Mouse (Mus musculus): ENCODE measurements at regions not wholly inside any gene's neighbourhood (a gene's known extent, or its start where the extent isn't known, plus 50 kb on each side); places are given as distances from the start of the nearest gene placed in this dataset.
A peak's percentile ranks its signal among the peaks of the same experiment; 100 is the strongest.

DNA sequence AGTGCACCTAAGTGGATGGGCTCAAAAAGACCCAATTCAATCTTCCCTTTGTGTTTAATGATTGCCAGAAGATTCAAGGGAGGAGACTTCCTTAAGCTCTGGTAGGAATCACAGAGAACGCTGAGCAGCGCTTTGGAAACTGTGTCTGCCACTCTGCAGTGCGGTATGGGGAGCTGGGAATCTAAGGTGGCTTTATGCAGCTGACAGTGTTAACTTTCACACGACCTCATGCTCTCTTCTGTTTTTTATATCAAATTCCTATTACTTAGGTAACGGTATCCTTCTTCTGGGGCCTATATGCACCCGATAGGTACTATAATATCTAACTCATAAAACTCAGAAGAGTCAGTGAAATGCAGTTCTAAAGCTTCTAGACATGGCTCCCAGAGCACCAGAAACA lies 163.5 kb upstream of the Rnaseh2b start:
- Histone ChIP-seq H3K27me3 (ENCODE audit: control insufficient read depth, insufficient read depth, low read length) (no peaks in the 10 kb centered on the region), H3K4me3 (ENCODE audit: insufficient read depth, low read depth, low read length) (no peak overlapping the region), H3K27ac (replicated peaks; ENCODE audit: insufficient read depth, low read depth, low read length) (no peak overlapping the region), H3K79me2 (ENCODE audit: control insufficient read depth, insufficient read depth, low read length) (no peaks in the 10 kb centered on the region), H3K36me3 (ENCODE audit: control insufficient read depth, insufficient read depth, low read length) (no peaks in the 10 kb centered on the region), H3K9ac (ENCODE audit: low read depth, low read length) (no peak overlapping the region), H3K4me1 (ENCODE audit: control insufficient read depth, insufficient read depth, low read length) (peaks cover 3% of the 10 kb centered on the region; the same call in 1 of the 2 replicates)
- no peak for DNase-seq (ENCODE audit: extremely low read depth, low read depth, low spot score)
- WGBS = 91% methylated on average over 6 of the region's 6 CpGs
- TF ChIP-seq CTCF (IDR thresholded peaks at IDR 0.05; ENCODE audit: low read depth, low read length) (no peak), POLR2A (IDR thresholded peaks at IDR 0.05; ENCODE audit: extremely low read depth, insufficient read depth, low read length) (no peak)

DNA sequence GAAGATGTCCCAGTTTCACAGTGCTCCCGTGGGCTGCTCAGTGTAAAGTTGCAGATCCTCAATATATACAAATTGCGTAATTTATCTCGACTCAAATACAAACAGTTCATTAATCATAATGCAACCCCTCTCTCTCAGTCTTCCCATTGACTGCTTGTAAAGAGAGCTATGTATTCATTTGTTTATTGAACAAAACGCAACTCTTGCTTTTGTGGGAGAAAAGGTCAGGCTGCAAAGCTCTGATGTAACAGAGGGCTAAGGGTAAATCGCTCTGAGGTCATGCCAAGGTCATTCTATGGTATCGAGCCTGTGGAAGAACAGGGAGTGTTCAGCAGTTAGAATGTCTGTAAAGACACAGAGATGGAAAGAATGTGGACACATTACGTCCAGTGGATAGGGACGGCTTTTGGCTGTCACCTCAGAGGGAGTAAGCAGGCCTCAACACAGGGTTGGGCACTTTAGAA lies 160.0 kb upstream of the Rnaseh2b start:
- Histone ChIP-seq H3K4me3 (ENCODE audit: insufficient read depth, low read depth, low read length) (no peak overlapping the region), H3K4me1 (ENCODE audit: control insufficient read depth, insufficient read depth, low read length) (peaks cover 3% of the 10 kb centered on the region; the same call in 1 of the 2 replicates), H3K27me3 (ENCODE audit: control insufficient read depth, insufficient read depth, low read length) (no peaks in the 10 kb centered on the region), H3K36me3 (ENCODE audit: control insufficient read depth, insufficient read depth, low read length) (no peaks in the 10 kb centered on the region), H3K27ac (replicated peaks; ENCODE audit: insufficient read depth, low read depth, low read length) (no peak overlapping the region), H3K9ac (ENCODE audit: low read depth, low read length) (no peak overlapping the region), H3K79me2 (ENCODE audit: control insufficient read depth, insufficient read depth, low read length) (no peaks in the 10 kb centered on the region)
- 33% methylated on average over 8 of the region's 8 CpGs for WGBS
- peak; percentile 61 for DNase-seq (ENCODE audit: extremely low read depth, low read depth, low spot score)
- TF ChIP-seq POLR2A (IDR thresholded peaks at IDR 0.05; ENCODE audit: extremely low read depth, insufficient read depth, low read length) = no peak
- no peak for TF ChIP-seq CTCF (IDR thresholded peaks at IDR 0.05; ENCODE audit: low read depth, low read length)

DNA sequence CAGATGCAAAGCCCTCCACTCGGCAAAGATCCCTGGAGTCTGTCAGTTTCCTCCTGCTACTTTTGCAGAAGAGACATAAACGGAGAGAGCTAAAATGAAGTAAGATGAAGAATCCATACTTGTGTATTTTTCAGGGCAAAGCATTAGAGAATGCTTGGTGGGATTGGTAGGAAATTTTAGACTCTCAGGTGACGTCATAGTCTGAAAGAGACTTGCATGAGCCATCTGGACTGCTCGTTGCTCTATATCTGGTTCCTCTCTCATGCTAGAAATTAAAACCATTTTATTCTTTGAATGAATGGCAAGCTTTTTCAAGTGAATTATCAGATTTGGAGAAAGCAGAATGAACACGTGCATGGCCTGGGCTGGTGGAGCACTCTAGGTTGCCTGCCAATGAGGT lies 154.4 kb upstream of the Rnaseh2b start:
- DNase-seq (ENCODE audit: extremely low read depth, low read depth, low spot score) = no peak
- Histone ChIP-seq H3K4me3 (ENCODE audit: insufficient read depth, low read depth, low read length) (no peak overlapping the region), H3K9ac (ENCODE audit: low read depth, low read length) (no peak overlapping the region), H3K27ac (replicated peaks; ENCODE audit: insufficient read depth, low read depth, low read length) (no peak overlapping the region), H3K36me3 (ENCODE audit: control insufficient read depth, insufficient read depth, low read length) (no peaks in the 10 kb centered on the region), H3K27me3 (ENCODE audit: control insufficient read depth, insufficient read depth, low read length) (no peaks in the 10 kb centered on the region), H3K79me2 (ENCODE audit: control insufficient read depth, insufficient read depth, low read length) (no peaks in the 10 kb centered on the region), H3K4me1 (ENCODE audit: control insufficient read depth, insufficient read depth, low read length) (no peaks in the 10 kb centered on the region)
- TF ChIP-seq POLR2A (IDR thresholded peaks at IDR 0.05; ENCODE audit: extremely low read depth, insufficient read depth, low read length) = no peak
- no peak for TF ChIP-seq CTCF (IDR thresholded peaks at IDR 0.05; ENCODE audit: low read depth, low read length)
- 84% methylated on average over 5 of the region's 5 CpGs for WGBS

- Histone ChIP-seq H3K36me3 (ENCODE audit: control insufficient read depth, insufficient read depth, low read length) (no peaks in the 10 kb centered on the region), H3K27ac (replicated peaks; ENCODE audit: insufficient read depth, low read depth, low read length) (no peak overlapping the region), H3K9ac (ENCODE audit: low read depth, low read length) (no peak overlapping the region), H3K4me1 (ENCODE audit: control insufficient read depth, insufficient read depth, low read length) (no peaks in the 10 kb centered on the region), H3K79me2 (ENCODE audit: control insufficient read depth, insufficient read depth, low read length) (no peaks in the 10 kb centered on the region), H3K4me3 (ENCODE audit: insufficient read depth, low read depth, low read length) (no peak overlapping the region), H3K27me3 (ENCODE audit: control insufficient read depth, insufficient read depth, low read length) (no peaks in the 10 kb centered on the region; the same call in 1 of the 2 replicates)
- TF ChIP-seq CTCF (IDR thresholded peaks at IDR 0.05; ENCODE audit: low read depth, low read length) (no peak), POLR2A (IDR thresholded peaks at IDR 0.05; ENCODE audit: extremely low read depth, insufficient read depth, low read length) (no peak)
- 78% methylated on average over 17 of the region's 17 CpGs for WGBS
- DNase-seq (ENCODE audit: extremely low read depth, low read depth, low spot score) = no peak
Measured at GRCm38 (mm10) chr14:62144385-62145030, 147.9 kb upstream of the Rnaseh2b start.

GRCm38 (mm10) chr14:62157038-62157716 lies 135.2 kb upstream of the Rnaseh2b start:
- no peak for DNase-seq (ENCODE audit: extremely low read depth, low read depth, low spot score)
- no peaks in the 10 kb centered on the region for H3K27me3 ChIP-seq (ENCODE audit: control insufficient read depth, insufficient read depth, low read length)
- no peaks in the 10 kb centered on the region for H3K79me2 ChIP-seq (ENCODE audit: control insufficient read depth, insufficient read depth, low read length)
- H3K36me3 ChIP-seq (ENCODE audit: control insufficient read depth, insufficient read depth, low read length) = no peaks in the 10 kb centered on the region
- WGBS = 71% methylated on average over 7 of the region's 7 CpGs
- no peak overlapping the region for H3K9ac ChIP-seq (ENCODE audit: low read depth, low read length)
- H3K4me3 ChIP-seq (ENCODE audit: insufficient read depth, low read depth, low read length) = no peak overlapping the region
- TF ChIP-seq CTCF (IDR thresholded peaks at IDR 0.05; ENCODE audit: low read depth, low read length) (no peak), POLR2A (IDR thresholded peaks at IDR 0.05; ENCODE audit: extremely low read depth, insufficient read depth, low read length) (no peak)
- no peak overlapping the region for H3K27ac ChIP-seq (replicated peaks; ENCODE audit: insufficient read depth, low read depth, low read length)
- no peaks in the 10 kb centered on the region for H3K4me1 ChIP-seq (ENCODE audit: control insufficient read depth, insufficient read depth, low read length)

DNA sequence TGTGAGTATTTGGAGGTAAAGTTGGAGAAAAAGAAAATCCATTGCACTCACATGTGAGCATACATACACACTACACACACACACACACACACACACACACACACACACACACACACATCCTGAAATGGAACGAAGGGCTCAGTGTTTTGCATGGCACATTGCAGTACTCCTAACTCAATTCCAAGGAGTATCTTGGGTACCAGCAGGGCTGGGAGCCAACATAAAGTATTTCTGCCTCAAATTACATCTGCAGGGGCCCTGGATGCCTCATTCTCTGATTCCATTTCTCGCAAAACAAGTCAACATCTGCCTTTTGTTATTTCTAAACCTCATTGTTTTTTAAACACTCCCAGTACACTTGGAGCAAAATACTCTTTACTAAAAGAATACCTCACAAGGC lies 132.7 kb upstream of the Rnaseh2b start:
- Histone ChIP-seq H3K27ac (replicated peaks; ENCODE audit: insufficient read depth, low read depth, low read length) (no peak overlapping the region), H3K27me3 (ENCODE audit: control insufficient read depth, insufficient read depth, low read length) (no peaks in the 10 kb centered on the region), H3K79me2 (ENCODE audit: control insufficient read depth, insufficient read depth, low read length) (no peaks in the 10 kb centered on the region), H3K4me3 (ENCODE audit: insufficient read depth, low read depth, low read length) (no peak overlapping the region), H3K36me3 (ENCODE audit: control insufficient read depth, insufficient read depth, low read length) (no peaks in the 10 kb centered on the region), H3K4me1 (ENCODE audit: control insufficient read depth, insufficient read depth, low read length) (no peaks in the 10 kb centered on the region), H3K9ac (ENCODE audit: low read depth, low read length) (no peak overlapping the region)
- TF ChIP-seq POLR2A (IDR thresholded peaks at IDR 0.05; ENCODE audit: extremely low read depth, insufficient read depth, low read length) (no peak), CTCF (IDR thresholded peaks at IDR 0.05; ENCODE audit: low read depth, low read length) (no peak)
- no peak for DNase-seq (ENCODE audit: extremely low read depth, low read depth, low spot score)
- 84% methylated on average over 2 of the region's 2 CpGs for WGBS

Data from liver, adult 2 months (tissue).